In the genomic region with DNA sequence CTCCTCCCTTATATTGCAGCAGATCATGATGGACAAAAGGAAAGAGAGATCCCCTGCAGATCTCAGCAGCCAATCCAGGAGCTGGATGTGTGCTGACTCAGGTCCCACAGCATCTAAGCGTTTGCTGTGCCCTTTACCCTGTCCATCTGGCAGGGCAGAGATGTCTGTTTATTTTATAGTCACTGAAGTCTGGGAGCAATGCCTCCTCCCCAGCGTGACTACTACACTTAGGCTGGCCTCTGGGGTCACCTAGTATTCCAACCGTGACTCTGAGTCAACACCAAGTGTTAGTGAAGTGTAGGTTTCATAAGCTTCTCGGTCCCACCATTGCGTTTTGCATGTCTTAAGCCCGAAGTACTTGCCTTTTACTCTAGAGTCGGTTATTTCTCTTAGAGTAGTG, we compare ENCODE assay signal across 10 mouse cellular contexts.
DNase-seq lines count a peak whose midpoint lies in the region; ATAC-seq and TF ChIP-seq lines count a peak whose summit lies in the region.
"Had no signal": no experiment of that assay in that cellular context is flagged by ENCODE, and none has a peak within 500 bp of the region (broad histone marks: within the 10 kb centered on the region; RNA-seq: fewer than 3 reads in every experiment).

No protein-coding gene starts in this region.

- H3K4me2 ChIP-seq in lung, embryonic 14.5 days = no peak overlapping the region
- no peak overlapping the region for H3K4me2 ChIP-seq in liver, postnatal 0 days (ENCODE audit: low read depth, low read length)
- H3K4me2 ChIP-seq: embryonic facial prominence, embryonic 12.5 days; midbrain, embryonic 15.5 days had no signal

- no peaks in the 10 kb centered on the region for H3K27me3 ChIP-seq in lung, embryonic 14.5 days (ENCODE audit: insufficient read depth, low read length)
- H3K27me3 ChIP-seq in liver, postnatal 0 days (ENCODE audit: insufficient read depth, low read length) = no peaks in the 10 kb centered on the region
- H3K27me3 ChIP-seq: embryonic facial prominence, embryonic 12.5 days; midbrain, embryonic 15.5 days had no signal

- no peak for TF ChIP-seq EP300 in liver, postnatal 0 days (IDR thresholded peaks at IDR 0.05; ENCODE audit: low read depth)

- peaks cover 10% of the 10 kb centered on the region for H3K4me1 ChIP-seq in lung, embryonic 14.5 days (ENCODE audit: insufficient read depth)
- H3K4me1 ChIP-seq in liver, postnatal 0 days (ENCODE audit: insufficient read depth) = 0 out of 2 replicates have a peak, but pooled peaks cover 3% of the 10 kb centered on the region
- H3K4me1 ChIP-seq: midbrain, embryonic 15.5 days had no signal

- H3K27ac ChIP-seq in lung, embryonic 14.5 days (ENCODE audit: low read depth) = no peak overlapping the region
- no peak overlapping the region for H3K27ac ChIP-seq in liver, postnatal 0 days (ENCODE audit: low read depth)
- H3K27ac ChIP-seq: heart, adult 2 months; midbrain, embryonic 15.5 days had no signal

- no peaks in the 10 kb centered on the region for H3K36me3 ChIP-seq in lung, embryonic 14.5 days (ENCODE audit: insufficient read depth)
- no peaks in the 10 kb centered on the region for H3K36me3 ChIP-seq in liver, postnatal 0 days (replicated peaks; ENCODE audit: insufficient read depth, low read length)
- H3K36me3 ChIP-seq: embryonic facial prominence, embryonic 12.5 days; midbrain, embryonic 15.5 days had no signal

- no peak overlapping the region for H3K9ac ChIP-seq in lung, embryonic 14.5 days
- H3K9ac ChIP-seq in liver, postnatal 0 days (replicated peaks) = no peak overlapping the region
- H3K9ac ChIP-seq: embryonic facial prominence, embryonic 12.5 days; midbrain, embryonic 15.5 days had no signal

- TF ChIP-seq CTCF in lung, embryonic 14.5 days (IDR thresholded peaks at IDR 0.05; ENCODE audit: low read depth) = no peak
- TF ChIP-seq CTCF in liver, postnatal 0 days (IDR thresholded peaks at IDR 0.05; ENCODE audit: low read depth) = no peak

- H3K4me3 ChIP-seq in lung, embryonic 14.5 days (ENCODE audit: low read depth, low read length) = no peak overlapping the region
- H3K4me3 ChIP-seq in liver, postnatal 0 days (ENCODE audit: low read depth, low read length) = no peak overlapping the region
- H3K4me3 ChIP-seq: embryonic facial prominence, embryonic 12.5 days; midbrain, embryonic 15.5 days had no signal

- 25% methylated on average over 7 of the region's 7 CpGs for WGBS in lung, embryonic 14.5 days
- WGBS in liver, postnatal 0 days (ENCODE audit: insufficient replicate concordance) = 54% methylated on average over 7 of the region's 7 CpGs

- DNase-seq in lung, embryonic 14.5 days = no peak
- DNase-seq in lung, adult 18-20 months = no peak
- peak; percentile 39 for DNase-seq in embryo, embryonic 11 days
- DNase-seq in kidney, adult 9 months = peak; percentile 79
- no peak for DNase-seq in liver, postnatal 0 days
- DNase-seq in frontal cortex, postnatal 25 days (ENCODE audit: low spot score in 2 of 2) = no peak
- no peak for DNase-seq in left cerebral cortex, adult 18-20 months (ENCODE audit: low spot score in 2 of 2)

- ATAC-seq in lung, embryonic 14.5 days (ENCODE audit: insufficient read depth) = peak; percentile 28; the same call in 1 of the 2 replicates
- ATAC-seq in liver, postnatal 0 days = peak; percentile 58; the same call in 1 of the 2 replicates
- ATAC-seq: midbrain, embryonic 15.5 days had no signal

- H3K9me3 ChIP-seq in lung, embryonic 14.5 days (ENCODE audit: low read depth, low read length) = no peaks in the 10 kb centered on the region
- no peaks in the 10 kb centered on the region for H3K9me3 ChIP-seq in liver, postnatal 0 days (ENCODE audit: low read length)
- H3K9me3 ChIP-seq: embryonic facial prominence, embryonic 12.5 days; midbrain, embryonic 15.5 days had no signal

Comparison
In these comparisons a context has a peak if more than half of its experiments do, and no peak if none do; other contexts are left out.
1. DNase-seq: peak in embryo, embryonic 11 days (single experiment) and kidney, adult 9 months (single experiment); none in lung, embryonic 14.5 days (single experiment), lung, adult 18-20 months (0 of 2), liver, postnatal 0 days (single experiment), frontal cortex, postnatal 25 days (0 of 2) and left cerebral cortex, adult 18-20 months (0 of 2).